Mouse (Mus musculus) ES-E14 (cell line): Measurements from ENCODE around the gene Snrnp25.

Source experiments
- CHD2 ChIP-seq: IDR thresholded peaks from 2 replicates; pipeline ENCODE4 v1.6.1; 2014; ENCODE audit warnings: mild to moderate bottlenecking, low read depth, low read length, inconsistent platforms
- HCFC1 ChIP-seq: IDR thresholded peaks from 2 replicates; pipeline ENCODE4 v1.6.1; 2012; ENCODE audit warnings: low read length, inconsistent platforms, borderline replicate concordance; ENCODE audit not compliant: insufficient read depth
- MAFK ChIP-seq: IDR thresholded peaks from 2 replicates; pipeline ENCODE4 v1.6.1; 2014; ENCODE audit warnings: mild to moderate bottlenecking, low read depth, low read length, inconsistent platforms; ENCODE audit not compliant: insufficient read depth
- ZC3H11A ChIP-seq: IDR thresholded peaks from 2 replicates; pipeline ENCODE4 v1.6.1; 2012; ENCODE audit warnings: low read depth, mild to moderate bottlenecking, inconsistent platforms, low read length, borderline replicate concordance
- ZNF384 ChIP-seq: IDR thresholded peaks from 2 replicates; pipeline ENCODE4 v1.6.1; 2012; ENCODE audit warnings: low read depth, low read length, inconsistent platforms

GRCm38 (mm10) chr11:32184469-32184868 is 20.7 kb upstream of the Snrnp25 start:
- TF ChIP-seq ZC3H11A, result no peak
- TF ChIP-seq CHD2, result no peak
- TF ChIP-seq HCFC1, result no peak
- no peak for TF ChIP-seq MAFK
- no peak for TF ChIP-seq ZNF384
